Mouse (Mus musculus): ENCODE measurements around the gene Nek7.

Nek7 gene

GRCm38 (mm10) chr1:138507014-138507413, 112.9 kb downstream of the Nek7 start:
- no peak for DNase-seq

GRCm38 (mm10) chr1:138504228-138504627, 115.7 kb downstream of the Nek7 start:
- DNase-seq = no peak

GRCm38 (mm10) chr1:138500691-138501090, 119.2 kb downstream of the Nek7 start:
- DNase-seq = no peak

- DNase-seq = no peak
Measured at GRCm38 (mm10) chr1:138500155-138500554, 119.8 kb downstream of the Nek7 start.

GRCm38 (mm10) chr1:138499461-138499860, 120.5 kb downstream of the Nek7 start:
- DNase-seq = no peak

GRCm38 (mm10) chr1:138491382-138492097, 128.4 kb downstream of the Nek7 start:
- no peak for DNase-seq

- DNase-seq = no peak
Measured at GRCm38 (mm10) chr1:138487569-138487968, 132.4 kb downstream of the Nek7 start.

- no peak for DNase-seq
Measured at GRCm38 (mm10) chr1:138480694-138481093, 139.2 kb downstream of the Nek7 start.

GRCm38 (mm10) chr1:138465352-138465751, 154.6 kb downstream of the Nek7 start:
- DNase-seq = no peak

GRCm38 (mm10) chr1:138461425-138461824, 158.5 kb downstream of the Nek7 start:
- DNase-seq = no peak

- DNase-seq = no peak
Measured at GRCm38 (mm10) chr1:138449476-138449851, 170.5 kb downstream of the Nek7 start.

- no peak for DNase-seq
Measured at GRCm38 (mm10) chr1:138448635-138449475, 171.1 kb downstream of the Nek7 start.

GRCm38 (mm10) chr1:138446846-138447245, 173.1 kb downstream of the Nek7 start:
- no peak for DNase-seq
